Mouse (Mus musculus) limb, embryonic 10.5 days (tissue): ENCODE results near the gene Strap. TPM values are rescaled to one million over a fixed set of nuclear protein-coding genes. Genes with fewer than 3 reads are reported as not detected.

ENCODE experiments used
- DNase-seq: peaks from one replicate; pipeline ENCODE4 v3.0.0-alpha.2; 2017; ENCODE audit warnings: low spot score
- H3K27ac ChIP-seq: fragments of 300-500 bp; sonication (generic); 2 replicates; pipeline ENCODE4 v1.5.1; 2016; ENCODE audit warnings: mild to moderate bottlenecking
- H3K27me3 ChIP-seq: fragments of 300-500 bp; sonication (generic); 2 replicates; pipeline ENCODE4 v1.6.1; 2016; ENCODE audit warnings: low read depth, mild to moderate bottlenecking; ENCODE audit not compliant: poor library complexity, severe bottlenecking
- H3K36me3 ChIP-seq: fragments of 300-500 bp; sonication (generic); 2 replicates; pipeline ENCODE4 v1.6.1; 2016; ENCODE audit warnings: mild to moderate bottlenecking, moderate library complexity
- H3K4me1 ChIP-seq: fragments of 300-500 bp; sonication (generic); 2 replicates; pipeline ENCODE4 v1.6.1; 2016
- H3K4me3 ChIP-seq: fragments of 300-500 bp; sonication (generic); 2 replicates; pipeline ENCODE4 v1.5.1; 2016; ENCODE audit warnings: mild to moderate bottlenecking, moderate library complexity
- H3K9me3 ChIP-seq: fragments of 300-500 bp; sonication (generic); replicated peaks from 2 replicates; pipeline ENCODE4 v1.6.1; 2016; ENCODE audit warnings: mild to moderate bottlenecking
- WGBS: fragments of 180-500 bp; shearing (Covaris S2); methylation state at CpG from one replicate; pipeline ENCODE4 v1.1.7; 2016; 5-methylcytosine and 5-hydroxymethylcytosine counted together
- polyA plus RNA-seq: library from polyadenylated mRNA; unstranded; fragments of >200 nt; fragmentation: Nextera tagmentation; extraction: Ambion mirVana; gene quantifications from 2 replicates; pipeline ENCODE4 v1.2.1, GENCODE M21; 2016

Gene Strap
- polyA plus RNA-seq: 227 and 229 TPM in 2 replicates

DNA sequence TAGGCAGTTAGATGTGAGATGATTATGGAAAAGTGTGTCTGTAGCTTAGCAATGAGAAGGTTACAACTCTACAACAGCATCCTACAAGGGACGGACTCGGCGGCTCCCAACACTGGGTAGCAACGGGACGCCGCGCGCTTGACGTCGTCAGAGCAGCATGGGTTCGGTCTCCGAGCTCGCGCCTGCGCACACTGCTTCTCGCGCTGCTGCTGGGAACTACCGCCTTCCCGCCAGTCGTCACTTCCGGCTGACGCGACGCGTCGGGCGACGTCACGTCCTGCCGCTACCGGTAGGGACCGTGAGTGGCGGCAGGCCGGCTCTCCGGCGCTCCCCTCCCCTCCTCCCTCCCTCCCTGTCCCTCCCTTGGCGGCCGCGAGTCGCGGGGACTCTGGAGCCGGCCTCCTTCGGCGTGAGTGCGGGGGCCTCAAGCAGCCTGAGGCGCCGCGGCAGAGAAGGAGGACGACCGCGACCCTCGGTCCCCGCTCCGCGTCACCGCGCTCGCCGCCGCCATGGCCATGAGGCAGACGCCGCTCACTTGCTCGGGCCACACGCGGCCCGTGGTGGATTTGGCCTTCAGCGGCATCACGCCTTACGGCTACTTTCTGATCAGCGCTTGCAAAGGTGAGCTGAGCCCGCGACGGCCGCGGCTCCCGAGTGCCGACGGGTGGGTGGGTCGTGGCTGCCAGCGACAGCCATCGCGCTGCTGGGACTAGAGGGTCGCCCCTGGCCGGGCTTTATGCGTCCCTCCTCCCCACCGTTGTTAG lies at the start of gene Strap:
TSS of gene Strap (plus strand) at position 233 of the 764 bp plus-strand sequence.
- DNase-seq: peak; percentile 100
- H3K36me3 ChIP-seq: peaks cover 34% of the 10 kb centered on the region
- peak within 1 kb of the TSS; percentile 90 for H3K4me3 ChIP-seq
- no peaks in the 10 kb centered on the region; the same call in 1 of the 2 replicates for H3K27me3 ChIP-seq
- peak within 1 kb of the TSS; percentile 95 for H3K27ac ChIP-seq
- WGBS: under 1% methylated on average over 80 of the region's 86 CpGs
- no peaks in the 10 kb centered on the region for H3K9me3 ChIP-seq
- H3K4me1 ChIP-seq: peaks cover 13% of the 10 kb centered on the region

GRCm38 (mm10) chr6:137687667-137688066 lies 47.2 kb upstream of the Strap start:
- no peaks in the 10 kb centered on the region for H3K36me3 ChIP-seq
- 96% methylated on average over 5 of the region's 5 CpGs for WGBS
- H3K4me3 ChIP-seq: no peak overlapping the region
- no peaks in the 10 kb centered on the region for H3K4me1 ChIP-seq
- H3K27ac ChIP-seq: no peak overlapping the region
- DNase-seq: no peak
- no peaks in the 10 kb centered on the region for H3K27me3 ChIP-seq
- H3K9me3 ChIP-seq: no peaks in the 10 kb centered on the region

DNA sequence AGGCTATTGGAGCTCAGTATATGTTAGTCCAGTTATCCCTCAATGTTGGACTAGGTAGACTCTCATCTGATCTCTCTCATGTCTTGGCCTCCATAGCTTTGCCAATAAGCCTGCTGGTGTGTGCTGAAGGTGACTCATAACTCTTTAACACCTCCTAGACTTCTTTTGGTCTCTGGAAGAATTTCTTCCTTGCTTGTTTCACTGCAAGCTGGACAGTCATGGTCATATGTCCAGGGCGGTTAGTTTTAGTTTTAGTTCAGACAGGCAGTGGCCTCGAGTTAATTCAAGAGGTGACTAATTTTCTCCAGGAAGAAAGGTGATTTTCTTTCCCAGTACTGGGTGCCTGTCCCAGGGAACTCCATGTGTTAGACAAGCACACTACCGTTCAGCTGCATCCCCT lies 46.8 kb upstream of the Strap start:
- Histone ChIP-seq H3K9me3 (no peaks in the 10 kb centered on the region), H3K4me1 (no peaks in the 10 kb centered on the region), H3K36me3 (no peaks in the 10 kb centered on the region), H3K4me3 (no peak overlapping the region), H3K27ac (no peak overlapping the region), H3K27me3 (no peaks in the 10 kb centered on the region)
- 86% methylated on average over 3 of the region's 3 CpGs for WGBS
- no peak for DNase-seq

- no peaks in the 10 kb centered on the region for H3K36me3 ChIP-seq
- WGBS: 90% methylated on average over 11 of the region's 11 CpGs
- DNase-seq: no peak
These were observed 46.3 kb upstream of the Strap start for GRCm38 (mm10) chr6:137688506-137689105.

GRCm38 (mm10) chr6:137690550-137691119 lies 44.2 kb upstream of the Strap start:
- Histone ChIP-seq H3K27ac (no peak overlapping the region), H3K27me3 (no peaks in the 10 kb centered on the region), H3K4me1 (no peaks in the 10 kb centered on the region), H3K36me3 (no peaks in the 10 kb centered on the region), H3K4me3 (no peak overlapping the region), H3K9me3 (no peaks in the 10 kb centered on the region)
- WGBS: 81% methylated on average over 2 of the region's 2 CpGs
- no peak for DNase-seq

More at GRCm38 (mm10) chr6:137688506-137689105, 46.3 kb upstream of the Strap start:
- no peaks in the 10 kb centered on the region for H3K4me1 ChIP-seq
- H3K9me3 ChIP-seq: no peaks in the 10 kb centered on the region
- no peak overlapping the region for H3K4me3 ChIP-seq
- H3K27ac ChIP-seq: no peak overlapping the region
- no peaks in the 10 kb centered on the region for H3K27me3 ChIP-seq

GRCm38 (mm10) chr6:137694310-137694709 lies 40.6 kb upstream of the Strap start:
- Histone ChIP-seq H3K4me1 (no peaks in the 10 kb centered on the region), H3K4me3 (no peak overlapping the region), H3K36me3 (no peaks in the 10 kb centered on the region), H3K9me3 (no peaks in the 10 kb centered on the region), H3K27ac (no peak overlapping the region), H3K27me3 (no peaks in the 10 kb centered on the region)
- no peak for DNase-seq
- WGBS: 85% methylated on average over 2 of the region's 2 CpGs

GRCm38 (mm10) chr6:137695046-137695445 lies 39.8 kb upstream of the Strap start:
- Histone ChIP-seq H3K27ac (no peak overlapping the region), H3K9me3 (no peaks in the 10 kb centered on the region), H3K36me3 (no peaks in the 10 kb centered on the region), H3K4me3 (no peak overlapping the region), H3K27me3 (no peaks in the 10 kb centered on the region), H3K4me1 (no peaks in the 10 kb centered on the region)
- DNase-seq: no peak
- WGBS: 92% methylated on average over 8 of the region's 8 CpGs

DNA sequence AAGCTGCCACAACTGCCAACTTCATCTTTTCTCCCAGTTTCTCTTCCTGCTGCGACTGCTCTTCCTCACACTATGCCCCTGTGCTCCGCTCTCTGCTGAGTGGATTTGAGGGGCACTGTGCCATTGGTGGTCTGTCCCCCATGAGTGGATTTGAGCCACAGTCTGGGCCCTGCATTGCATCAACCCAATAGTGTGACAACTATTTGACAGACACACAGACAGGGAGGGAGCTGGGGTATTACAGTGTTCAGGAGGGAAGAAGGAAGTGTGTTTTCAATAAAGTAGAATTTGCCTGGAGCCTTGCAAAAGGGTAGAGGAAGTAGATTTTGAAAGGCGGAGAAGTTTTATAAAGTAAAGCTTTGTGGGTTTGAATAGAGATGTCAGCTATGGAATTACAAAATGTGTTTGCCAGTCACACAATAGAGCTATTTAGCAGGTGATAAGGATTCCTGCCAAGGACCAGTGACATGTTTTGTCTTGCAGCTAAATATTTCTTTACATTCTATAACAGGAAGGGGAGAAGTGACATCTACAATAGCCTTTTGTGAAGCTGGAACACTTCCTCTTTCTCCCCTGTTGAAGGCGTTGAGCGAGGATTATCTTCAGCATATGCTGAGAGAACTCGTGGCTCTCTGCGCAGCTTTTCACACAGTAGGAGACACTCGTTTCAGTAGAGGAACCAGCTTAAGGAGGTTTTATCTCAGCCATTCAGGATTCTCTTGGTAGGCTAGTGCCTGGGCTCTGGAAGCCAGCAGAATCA lies 38.3 kb upstream of the Strap start:
- WGBS: 81% methylated on average over 8 of the region's 8 CpGs
- no peak for DNase-seq
- Histone ChIP-seq H3K36me3 (no peaks in the 10 kb centered on the region), H3K4me1 (no peaks in the 10 kb centered on the region), H3K27ac (no peak overlapping the region), H3K9me3 (no peaks in the 10 kb centered on the region), H3K4me3 (no peak overlapping the region), H3K27me3 (no peaks in the 10 kb centered on the region)

GRCm38 (mm10) chr6:137699434-137699833 lies 35.4 kb upstream of the Strap start:
- no peaks in the 10 kb centered on the region for H3K27me3 ChIP-seq
- H3K9me3 ChIP-seq: no peaks in the 10 kb centered on the region
- no peak for DNase-seq
- H3K27ac ChIP-seq: no peak overlapping the region
- no peak overlapping the region for H3K4me3 ChIP-seq
- H3K4me1 ChIP-seq: peaks cover 6% of the 10 kb centered on the region
- no peaks in the 10 kb centered on the region for H3K36me3 ChIP-seq
- 92% methylated on average over 7 of the region's 7 CpGs for WGBS

DNA sequence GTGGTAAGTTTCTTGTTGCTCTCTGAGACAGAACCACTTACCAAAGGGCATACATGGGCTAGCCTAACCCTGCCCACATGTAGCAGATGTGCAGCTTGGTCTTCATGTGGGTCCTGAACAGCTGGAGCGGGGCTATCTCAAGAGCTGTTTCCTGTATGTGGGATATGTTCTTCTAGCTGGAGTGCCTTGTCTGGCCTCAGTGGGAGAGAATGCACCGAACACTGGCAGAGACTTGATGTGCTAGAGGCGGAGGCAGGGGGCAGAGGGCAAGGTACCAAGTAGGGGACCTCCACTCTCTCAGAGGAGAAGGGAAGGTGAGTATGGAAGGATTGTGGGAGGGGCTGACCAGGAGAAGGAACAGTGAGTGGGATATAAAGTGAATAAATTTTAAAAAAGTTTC lies 32.7 kb upstream of the Strap start:
- Histone ChIP-seq H3K27ac (no peak overlapping the region), H3K4me3 (no peak overlapping the region), H3K9me3 (no peaks in the 10 kb centered on the region), H3K36me3 (no peaks in the 10 kb centered on the region), H3K27me3 (no peaks in the 10 kb centered on the region), H3K4me1 (peaks cover 9% of the 10 kb centered on the region)
- DNase-seq: no peak
- 93% methylated on average over 3 of the region's 3 CpGs for WGBS

DNA sequence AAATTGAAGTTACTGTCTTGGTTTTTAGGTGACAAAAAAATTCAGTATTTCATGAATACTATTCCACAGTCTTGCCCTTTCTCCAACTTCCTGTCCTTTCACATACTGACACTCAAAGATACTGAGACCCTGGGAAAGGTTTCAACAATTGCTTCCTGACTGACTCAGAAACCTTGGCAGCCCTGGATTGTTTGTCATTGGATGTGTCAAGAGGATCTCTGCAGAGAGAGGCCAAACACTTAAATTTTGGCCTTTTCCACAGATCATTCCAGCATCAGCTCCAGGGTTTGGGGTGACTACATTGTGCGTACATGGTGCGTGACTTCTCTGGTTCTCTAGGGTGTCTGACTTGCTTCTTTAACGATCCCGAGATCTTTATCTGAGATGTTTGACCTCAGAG lies 32.0 kb upstream of the Strap start:
- H3K27ac ChIP-seq: no peak overlapping the region
- no peak overlapping the region for H3K4me3 ChIP-seq
- 79% methylated on average over 4 of the region's 4 CpGs for WGBS
- no peaks in the 10 kb centered on the region for H3K9me3 ChIP-seq
- H3K4me1 ChIP-seq: peaks cover 9% of the 10 kb centered on the region
- no peaks in the 10 kb centered on the region for H3K27me3 ChIP-seq
- no peak for DNase-seq
- no peaks in the 10 kb centered on the region for H3K36me3 ChIP-seq

- 84% methylated on average over 7 of the region's 7 CpGs for WGBS
- H3K4me1 ChIP-seq: peaks cover 9% of the 10 kb centered on the region
- H3K27ac ChIP-seq: no peak overlapping the region
- H3K36me3 ChIP-seq: no peaks in the 10 kb centered on the region
- H3K27me3 ChIP-seq: no peaks in the 10 kb centered on the region
- no peak overlapping the region for H3K4me3 ChIP-seq
- no peaks in the 10 kb centered on the region for H3K9me3 ChIP-seq
- DNase-seq: no peak
These were observed 31.4 kb upstream of the Strap start for GRCm38 (mm10) chr6:137703431-137703830.
